Mouse (Mus musculus): ENCODE measurements around the gene Senp1.

DNA sequence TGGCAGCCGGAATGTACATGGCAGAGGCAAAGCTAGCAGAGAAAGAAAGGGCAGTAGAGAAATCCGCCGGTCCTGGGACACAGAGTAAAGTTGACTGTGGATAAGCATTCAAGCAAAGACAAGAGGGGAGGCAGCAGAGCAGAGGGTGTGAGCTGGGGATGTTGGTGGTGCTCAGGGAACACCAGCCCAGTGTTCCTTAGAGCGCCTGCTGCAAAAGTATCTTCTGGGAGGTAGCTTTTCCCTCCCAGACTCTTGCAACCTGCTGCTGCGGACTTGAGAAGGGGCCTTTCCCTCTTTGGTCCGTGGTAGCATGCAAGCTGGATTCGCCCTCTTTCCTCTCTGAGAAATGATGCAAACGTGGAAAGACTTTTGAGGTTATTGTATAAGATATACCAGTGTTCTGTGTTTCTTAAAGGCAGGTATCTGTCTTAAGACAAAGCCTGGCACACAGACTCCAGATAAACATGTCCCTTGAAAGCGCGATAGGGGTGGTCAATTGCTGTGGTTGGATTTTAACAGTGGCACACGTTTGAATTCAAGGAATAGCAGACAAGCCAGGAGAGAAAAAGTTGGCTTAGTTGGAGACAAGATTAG lies 14.3 kb upstream of the Senp1 start:
- TF ChIP-seq CTCF (IDR thresholded peaks at IDR 0.05; ENCODE audit: low read depth, low read length) (no peak), POLR2AphosphoS5 (IDR thresholded peaks at IDR 0.05; ENCODE audit: insufficient replicate concordance, low read depth, low read length) (no peak), GATA2 (IDR thresholded peaks at IDR 0.05; ENCODE audit: borderline replicate concordance, low read depth, low read length) (no peak)
